Mouse (Mus musculus) spleen, adult 2 months (tissue): ENCODE data around the gene Aldh1a3.

Source experiments
- CTCF ChIP-seq: fragments of 200-500 bp; IDR thresholded peaks from 2 replicates; pipeline ENCODE4 v1.5.1; 2011; ENCODE audit warnings: mild to moderate bottlenecking, inconsistent platforms; ENCODE audit not compliant: insufficient read depth, insufficient read length, insufficient replicate concordance; ENCODE audit errors: extremely low read depth
- POLR2A ChIP-seq: fragments of 200-500 bp; IDR thresholded peaks from 2 replicates; pipeline ENCODE4 v1.6.1; 2011; ENCODE audit warnings: low read depth, low read length, inconsistent platforms

DNA sequence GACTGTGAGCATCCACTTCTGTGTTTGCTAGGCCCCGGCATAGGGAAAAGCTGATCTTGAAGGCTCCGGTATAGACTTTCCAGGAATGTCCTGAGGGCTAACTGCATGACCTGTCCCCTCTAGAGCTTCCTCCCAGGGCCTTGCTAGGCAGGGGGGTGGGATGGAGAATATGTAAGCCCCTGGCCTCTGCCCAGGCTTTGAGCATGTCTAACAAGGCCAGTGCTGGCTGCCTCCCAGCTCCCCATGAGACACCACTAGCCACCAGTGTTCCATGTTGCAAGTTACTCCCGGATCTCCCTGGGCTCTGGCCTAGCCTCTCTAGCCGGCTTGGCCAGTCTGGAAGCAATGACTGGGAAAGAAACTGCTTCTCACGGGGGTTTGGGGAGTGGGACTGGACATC, 17.4 kb upstream of the Aldh1a3 start:
- TF ChIP-seq CTCF (no peak), POLR2A (no peak)
